Mouse (Mus musculus) monocyte, adult 2 months (primary cell): Measurements from ENCODE around the gene Myo15b.

Source experiments
- DNase-seq, 2 experiments: peaks; one replicate each; pipeline ENCODE4 v3.0.0; 2022; ENCODE audit warnings: low spot score in 2 of 2, low read depth in 1 of 2

Myo15b gene

DNA sequence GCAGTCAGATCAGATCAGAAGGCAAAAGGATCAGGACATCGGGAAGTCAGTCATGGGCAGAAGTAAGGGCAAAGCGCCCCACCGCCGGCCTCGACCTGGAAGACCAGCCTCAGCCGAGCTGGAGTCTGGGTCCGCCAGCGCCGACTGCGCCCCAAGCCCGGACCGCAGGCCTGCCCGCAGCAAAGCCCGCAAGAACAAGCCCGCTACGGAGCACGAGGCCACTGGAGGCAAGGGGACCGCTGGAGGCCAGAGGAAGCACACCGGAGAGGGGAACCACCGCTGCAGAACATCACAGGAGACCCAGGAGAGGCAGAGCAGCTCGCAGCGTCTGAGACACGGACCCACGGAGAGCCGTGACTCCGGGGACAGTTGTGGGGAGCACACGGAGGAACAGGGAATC is at the start of gene Myo15b:
Gene Myo15b, plus strand, starts transcription at position 53 of the 400 bp plus-strand sequence.
- no peak for DNase-seq

DNA sequence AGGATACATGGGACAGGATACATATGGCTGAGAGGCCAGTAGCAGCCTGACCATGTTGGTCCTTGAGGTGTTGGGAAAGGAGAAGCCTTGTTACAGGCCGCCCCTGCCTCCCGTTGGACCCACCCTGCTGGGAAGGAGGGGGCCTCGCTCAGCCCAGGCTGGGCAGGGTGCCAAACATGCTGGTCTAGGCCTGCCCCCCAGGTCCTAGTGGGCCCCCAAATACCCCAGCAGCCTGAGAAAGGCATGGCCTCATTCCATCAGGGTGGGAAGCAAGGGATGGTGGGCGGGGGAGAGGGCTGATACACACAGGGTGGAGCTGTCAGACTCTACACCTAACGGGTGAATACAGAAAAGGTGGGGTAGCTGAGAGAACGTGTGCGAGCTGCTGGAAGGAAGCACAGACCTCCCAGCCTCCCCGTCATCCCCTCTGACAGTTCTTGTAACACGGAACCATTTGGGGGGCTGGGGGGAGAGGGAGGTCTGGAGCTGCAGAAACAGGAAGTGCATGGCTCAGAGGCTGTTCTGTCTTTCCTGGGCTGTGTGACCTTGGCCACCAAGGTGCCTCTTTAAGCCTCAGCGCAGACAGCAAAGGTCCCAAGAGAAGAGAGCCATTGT is 49.4 kb upstream of the Myo15b start:
- no peak for DNase-seq

DNA sequence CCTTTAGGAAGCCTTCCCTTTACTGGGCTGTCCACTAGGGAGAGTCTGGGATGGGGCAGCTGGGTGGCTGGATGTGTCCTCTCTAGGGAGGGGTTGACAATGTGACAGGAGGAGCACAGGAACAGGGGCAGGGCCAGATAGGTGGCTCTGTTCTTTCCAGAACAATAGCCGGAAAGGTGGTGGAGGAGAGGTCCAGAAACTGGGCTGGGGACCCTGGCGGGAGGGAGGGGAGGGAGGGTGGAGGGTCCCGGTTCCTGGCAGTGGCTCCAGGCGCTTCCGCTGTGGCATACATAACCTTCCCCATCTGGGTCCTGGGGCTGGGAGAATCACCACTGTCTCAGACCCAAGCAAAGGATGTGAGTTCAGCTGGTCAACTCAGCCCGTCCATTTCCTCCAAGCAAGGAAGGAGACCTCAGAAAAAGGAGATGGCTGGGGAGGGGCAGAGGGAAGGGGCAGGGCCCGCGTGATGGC is 48.9 kb upstream of the Myo15b start:
- no peak for DNase-seq

DNA sequence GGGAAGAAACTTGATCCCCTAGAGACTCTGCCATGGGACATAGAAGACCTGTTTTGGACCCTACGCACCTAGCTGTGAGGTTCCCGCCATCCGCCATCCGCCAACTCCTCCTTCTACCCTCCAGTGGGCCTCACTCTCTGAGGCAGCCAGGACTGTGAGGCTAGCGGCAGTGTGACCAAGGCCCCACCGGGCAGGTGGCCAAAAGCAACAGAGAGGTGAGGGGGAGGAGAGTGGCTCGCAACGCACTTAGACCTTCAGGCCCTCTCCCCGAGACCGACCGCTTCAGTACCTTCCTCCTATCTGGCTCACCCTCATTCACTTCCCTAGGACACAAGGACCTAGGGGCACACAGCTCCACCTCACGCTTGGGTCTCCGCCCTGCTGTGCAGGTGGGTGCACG is 47.8 kb upstream of the Myo15b start:
- DNase-seq: no peak

DNA sequence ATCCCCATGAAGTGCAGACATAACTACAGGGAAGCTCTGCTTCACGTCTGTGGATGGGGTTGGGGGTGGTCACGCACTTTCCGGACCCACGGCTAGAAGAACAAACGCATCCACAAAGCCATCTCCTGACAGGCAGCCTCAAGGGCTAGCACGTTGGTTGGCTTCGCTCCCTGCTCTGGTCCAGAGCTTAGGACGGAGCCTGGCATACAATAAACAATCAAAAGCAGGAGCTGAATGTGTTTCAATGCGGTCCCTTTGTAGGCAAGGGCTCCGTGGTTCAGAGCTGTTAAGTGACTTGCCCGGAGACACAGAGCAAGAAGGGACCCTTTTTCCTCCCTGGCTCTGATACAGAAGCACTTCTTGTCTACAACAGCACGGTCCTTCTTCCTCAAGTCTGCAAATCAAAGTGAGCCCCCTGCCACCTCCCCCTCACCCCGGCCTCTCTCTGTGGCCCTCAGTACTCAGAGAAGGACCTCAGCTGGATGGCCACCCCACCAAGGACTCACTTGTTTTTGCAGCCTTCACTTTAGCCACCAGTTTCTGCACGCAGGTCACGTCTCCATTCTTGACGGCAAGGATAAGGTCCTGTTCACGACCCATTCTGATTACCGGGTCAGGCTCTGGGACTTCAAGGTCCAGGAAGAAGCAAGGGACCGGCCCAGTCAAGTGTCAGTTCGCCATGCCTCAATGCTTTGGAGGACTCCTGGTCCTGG is 46.7 kb upstream of the Myo15b start:
- DNase-seq: no peak

DNA sequence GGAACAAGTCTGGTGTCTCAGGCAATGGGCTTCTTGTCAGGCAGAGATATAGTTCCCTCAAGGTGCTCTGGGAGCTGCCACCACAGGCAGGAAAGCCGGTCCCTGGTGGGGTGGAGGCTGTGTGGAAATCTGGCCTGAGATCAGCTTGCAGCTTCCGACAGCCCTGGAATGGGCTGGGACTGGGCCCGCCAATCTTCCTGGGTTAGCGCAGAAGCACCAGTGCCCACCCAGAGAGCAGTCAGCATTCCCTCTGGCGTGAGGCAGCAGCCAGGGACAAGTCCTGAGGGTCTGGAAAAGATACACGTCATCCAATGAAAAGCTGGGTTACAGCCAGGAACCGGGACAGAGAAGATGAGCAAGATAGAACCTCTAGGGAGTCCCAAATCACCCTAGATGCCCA is 46.1 kb upstream of the Myo15b start:
- no peak for DNase-seq

DNA sequence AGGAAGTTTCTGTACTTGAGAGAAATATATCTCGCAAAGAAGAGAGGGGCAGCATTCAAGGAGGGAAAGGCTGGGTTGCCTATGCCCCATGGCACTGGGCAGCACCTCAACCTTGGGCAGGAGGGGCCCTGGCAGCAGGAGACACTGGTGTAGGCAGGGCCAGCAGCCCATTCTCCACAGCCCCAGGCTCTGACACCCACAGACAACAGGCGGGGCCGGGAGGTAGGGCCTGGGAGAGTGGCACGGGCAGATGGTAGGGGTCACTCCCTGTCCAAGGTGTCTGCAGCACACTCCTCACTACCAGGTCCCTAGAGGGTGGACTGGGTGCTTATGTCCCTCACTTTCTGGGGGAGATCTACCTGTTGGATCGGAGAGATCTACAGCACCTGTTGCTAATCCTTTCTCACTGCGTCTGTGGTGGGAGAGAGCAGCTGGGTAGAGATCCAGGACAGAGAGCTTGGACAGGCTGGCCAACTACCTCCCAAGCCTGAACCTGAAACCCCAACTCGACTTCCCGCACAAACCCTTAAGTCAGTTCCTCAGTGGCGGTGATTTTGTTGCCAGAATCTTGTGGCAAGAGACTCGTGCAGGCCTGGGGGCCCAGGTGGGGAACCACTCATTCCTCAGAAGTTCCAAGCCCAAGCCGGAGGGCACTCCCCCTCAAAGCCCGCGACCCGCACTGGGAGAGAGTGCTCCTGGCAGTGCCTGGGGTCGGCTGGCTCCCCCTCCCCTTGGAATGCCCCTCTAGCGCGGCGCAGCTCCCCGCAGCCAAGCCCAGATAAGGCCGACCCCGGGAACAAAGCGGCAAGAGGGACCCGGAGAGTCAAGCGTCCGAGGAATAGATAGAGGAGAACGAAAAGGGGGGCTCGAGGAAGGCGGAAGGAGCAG is 45.4 kb upstream of the Myo15b start:
- no peak for DNase-seq

DNA sequence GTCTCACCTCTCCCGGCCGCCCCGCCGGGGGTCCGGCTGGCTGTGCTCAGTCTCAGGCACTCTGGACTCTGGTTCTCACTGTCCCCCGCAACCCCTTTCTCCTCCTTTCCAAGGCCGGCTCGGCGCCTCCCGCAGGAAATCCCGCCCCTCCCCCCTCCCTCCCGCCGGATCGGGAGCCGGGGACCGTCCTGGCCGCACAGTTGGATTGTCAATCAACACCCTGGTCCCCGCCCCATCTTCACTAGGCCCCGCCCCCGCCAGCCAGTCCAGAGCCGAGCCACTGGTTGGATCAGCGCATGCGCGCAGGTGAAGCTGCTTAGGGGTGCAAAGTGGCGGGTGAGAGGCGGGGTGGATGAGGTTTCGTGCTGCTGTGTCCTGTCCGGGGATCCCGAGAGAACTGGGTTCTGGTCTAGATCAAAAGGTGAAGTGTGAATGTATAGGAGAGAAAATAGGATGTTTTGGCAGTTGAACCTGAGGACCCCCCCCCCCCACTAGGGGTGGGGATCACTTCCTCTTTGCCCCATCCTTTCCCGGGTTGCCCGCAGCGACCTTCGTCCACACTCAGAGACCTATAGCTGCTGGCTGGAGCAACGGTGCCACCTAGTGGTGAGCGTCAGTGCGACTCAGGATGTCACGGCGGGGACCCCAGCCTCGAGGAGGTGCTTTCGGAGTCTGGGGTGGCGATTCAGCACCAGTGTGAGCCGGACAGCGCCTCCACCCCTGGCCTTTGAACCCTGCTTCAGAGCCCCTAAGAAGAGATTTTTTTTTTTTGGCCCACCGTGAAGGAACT is 44.5 kb upstream of the Myo15b start, which contains the start of gene Caskin2:
Gene Caskin2, minus strand, starts transcription at position 133 of the 790 bp plus-strand sequence.
- peak; percentile 86 to 88 for DNase-seq

DNA sequence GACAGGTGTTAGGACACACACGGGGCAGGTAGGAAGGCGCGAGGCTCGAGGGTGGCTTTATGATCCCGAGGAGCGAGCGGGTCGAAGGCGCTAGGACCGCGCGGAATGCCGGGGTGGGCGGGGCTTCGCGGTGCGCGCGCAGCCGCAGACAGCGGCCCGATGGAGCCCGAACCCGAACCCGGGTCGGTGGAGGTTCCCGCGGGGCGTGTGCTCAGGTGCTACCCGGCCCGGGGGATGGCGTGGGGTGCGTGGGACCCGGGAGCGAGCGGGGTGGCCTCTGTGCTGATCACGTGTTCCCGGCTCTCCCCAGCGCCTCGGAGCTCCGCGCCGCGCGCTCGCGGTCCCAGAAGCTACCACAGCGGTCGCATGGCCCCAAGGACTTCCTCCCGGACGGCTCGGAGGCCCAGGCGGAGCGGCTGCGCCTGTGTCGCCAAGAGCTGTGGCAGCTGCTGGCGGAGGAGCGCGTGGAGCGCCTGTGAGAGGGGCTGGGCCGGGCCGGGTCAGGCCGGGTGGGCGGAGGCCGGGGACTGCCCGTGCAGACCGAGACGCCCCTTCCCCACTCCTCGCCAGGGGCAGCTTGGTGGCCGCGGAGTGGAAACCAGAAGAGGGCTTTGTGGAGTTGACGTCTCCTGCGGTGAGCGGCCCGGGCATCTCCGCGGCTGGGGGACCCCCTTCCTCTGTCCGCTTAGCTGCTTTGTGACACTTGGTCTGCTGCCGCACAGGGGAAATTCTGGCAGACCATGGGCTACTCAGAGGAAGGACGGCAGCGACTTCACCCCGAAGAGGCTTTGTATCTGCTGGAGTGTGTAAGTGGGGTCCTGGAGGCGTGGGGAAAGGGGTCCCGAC is 43.4 kb upstream of the Myo15b start, which contains the start of gene Tsen54:
Gene Tsen54, plus strand, starts transcription at position 120 of the 846 bp plus-strand sequence.
- DNase-seq: peak; percentile 45 to 72

DNA sequence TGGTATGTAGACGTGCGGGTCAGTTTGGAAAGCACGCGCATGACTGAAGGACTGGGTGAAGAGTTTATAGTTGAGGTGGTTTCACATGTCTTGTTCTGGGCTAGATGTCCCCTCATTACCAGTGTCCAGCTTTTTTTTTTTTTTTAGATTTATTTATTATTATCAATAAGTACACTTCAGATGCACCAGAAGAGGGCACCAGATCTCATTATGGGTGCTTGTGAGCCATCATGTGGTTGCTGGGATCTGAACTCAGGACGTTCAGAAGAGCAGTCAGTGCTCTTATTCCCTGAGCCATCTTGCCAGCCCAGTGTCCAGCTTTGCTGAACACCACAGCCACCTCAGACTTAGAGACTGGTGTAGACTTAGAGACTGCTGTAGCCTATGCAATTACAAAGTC is 40.9 kb upstream of the Myo15b start:
- DNase-seq: no peak

DNA sequence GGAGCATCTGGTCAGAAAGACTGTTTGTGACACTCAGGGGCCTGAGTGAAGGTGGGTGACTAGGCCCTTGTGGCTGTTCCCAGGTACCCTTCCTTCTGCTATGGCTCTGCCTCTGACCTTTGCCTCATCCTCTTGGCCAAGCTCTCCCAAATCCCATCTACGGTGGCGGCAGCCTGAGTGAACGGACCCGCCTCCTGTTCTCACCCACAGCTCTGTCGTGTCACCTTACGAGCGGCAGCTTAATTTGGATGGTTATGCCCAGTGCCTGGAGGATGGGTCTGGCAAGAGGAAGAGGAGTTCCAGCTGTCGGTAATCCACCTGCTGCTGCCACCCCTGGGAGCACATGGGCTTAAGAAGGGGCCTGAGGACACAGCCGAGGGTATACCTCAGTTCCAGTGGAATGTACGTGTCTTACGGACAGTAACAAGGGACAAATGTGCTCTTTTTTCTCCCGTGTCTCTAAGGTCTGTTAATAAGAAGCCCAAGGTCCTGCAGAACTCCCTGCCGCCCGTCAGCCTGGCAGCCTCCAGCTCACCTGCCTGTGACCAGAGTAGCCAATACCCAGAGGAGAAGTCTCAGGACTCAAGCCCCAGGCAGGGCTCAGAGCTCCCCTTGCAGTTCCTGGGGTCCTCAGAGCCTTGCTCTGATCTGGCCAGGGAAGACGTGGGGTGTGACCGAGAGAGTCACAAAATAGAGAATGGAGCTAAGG is 38.1 kb upstream of the Myo15b start:
- no peak for DNase-seq

DNA sequence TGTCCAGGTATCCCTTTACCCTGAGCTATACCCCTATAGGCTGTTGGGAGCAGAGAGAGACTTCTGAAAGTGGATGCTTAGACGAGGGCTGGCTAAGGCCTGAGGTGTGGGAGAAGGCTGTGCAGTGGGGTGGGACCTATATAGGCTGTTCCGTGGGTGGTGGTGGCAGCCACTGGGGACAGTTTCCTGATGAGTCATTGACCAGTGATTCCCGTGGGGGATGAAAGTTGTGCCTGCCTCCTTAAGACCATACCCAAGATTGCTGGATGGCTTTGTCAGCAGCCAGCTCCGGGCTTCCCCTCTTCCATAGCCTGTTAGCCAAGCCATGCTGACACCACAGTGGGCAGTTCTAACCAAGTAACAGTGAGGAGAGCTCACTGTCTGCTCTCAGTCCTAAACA is 37.2 kb upstream of the Myo15b start:
- DNase-seq: no peak

DNA sequence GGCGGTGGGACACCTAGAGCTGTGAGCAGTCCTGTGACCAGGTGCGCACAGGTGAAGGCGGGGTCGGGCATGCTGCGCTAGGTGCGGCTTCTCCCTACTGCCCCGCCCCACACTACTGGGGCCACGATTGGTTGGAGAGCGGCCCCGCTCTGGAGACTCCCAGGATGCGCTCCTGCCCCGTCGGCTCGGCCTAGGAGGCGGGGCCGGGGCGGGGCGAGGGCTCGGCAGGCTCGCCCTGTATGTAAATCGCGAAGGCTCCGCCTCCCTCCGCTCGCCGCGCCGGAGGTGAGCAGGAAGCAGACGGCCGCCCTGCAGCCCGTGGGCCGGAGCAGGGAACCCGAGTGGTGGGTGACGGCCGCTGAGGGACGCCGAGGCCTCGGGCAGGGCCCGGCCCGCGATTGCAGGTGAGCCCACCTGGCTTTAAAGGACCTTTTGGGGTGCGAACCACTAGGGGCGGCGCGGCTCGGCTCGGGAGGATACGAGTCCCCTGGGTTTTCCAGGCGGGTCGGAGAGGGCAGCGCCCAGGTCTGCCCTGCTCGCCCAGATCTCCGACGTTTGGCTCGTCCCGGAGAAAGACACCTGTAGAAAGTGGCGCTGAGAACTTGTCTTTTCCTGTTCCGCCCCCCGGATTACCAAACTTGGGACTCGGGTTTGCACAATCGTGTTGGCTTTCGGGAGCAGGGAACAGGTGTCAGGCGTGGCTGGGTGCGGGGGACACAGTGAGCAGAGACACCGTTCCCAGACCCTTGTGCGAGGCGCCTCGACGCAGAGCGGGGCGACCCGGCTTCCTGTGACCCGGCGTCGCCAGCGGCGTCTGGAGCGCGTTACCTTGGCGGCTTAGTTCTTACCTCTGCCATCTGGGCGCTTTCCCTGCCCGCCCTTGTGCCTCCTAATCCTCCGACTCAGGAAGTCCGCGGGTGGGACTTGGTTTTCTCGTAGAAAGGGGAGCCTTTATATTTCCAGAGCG is 34.1 kb upstream of the Myo15b start, which contains the start of gene Llgl2:
Gene Llgl2, plus strand, starts transcription at position 276 of the 967 bp plus-strand sequence.
- DNase-seq: peak in 1 of 2 experiments; percentile 58

DNA sequence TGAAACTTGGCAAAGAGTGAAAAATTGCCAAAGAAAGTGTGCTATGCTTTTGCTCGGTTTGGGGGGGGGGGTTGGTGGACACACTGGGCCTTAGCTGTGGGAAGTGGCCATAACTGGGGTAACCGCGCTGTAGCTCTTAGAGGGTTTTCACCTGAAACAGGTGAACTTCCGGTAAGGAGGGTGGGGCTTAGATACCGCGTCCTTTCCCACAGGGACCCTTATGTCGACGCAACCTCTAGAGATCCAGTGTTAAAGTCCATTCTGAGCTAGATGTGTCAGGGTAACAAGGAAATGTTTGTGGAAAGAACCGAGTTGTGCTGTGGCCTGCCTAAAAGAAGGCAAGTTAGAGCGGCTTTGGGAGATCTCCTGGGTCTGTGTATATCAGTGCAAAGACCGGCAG is 33.4 kb upstream of the Myo15b start:
- no peak for DNase-seq

DNA sequence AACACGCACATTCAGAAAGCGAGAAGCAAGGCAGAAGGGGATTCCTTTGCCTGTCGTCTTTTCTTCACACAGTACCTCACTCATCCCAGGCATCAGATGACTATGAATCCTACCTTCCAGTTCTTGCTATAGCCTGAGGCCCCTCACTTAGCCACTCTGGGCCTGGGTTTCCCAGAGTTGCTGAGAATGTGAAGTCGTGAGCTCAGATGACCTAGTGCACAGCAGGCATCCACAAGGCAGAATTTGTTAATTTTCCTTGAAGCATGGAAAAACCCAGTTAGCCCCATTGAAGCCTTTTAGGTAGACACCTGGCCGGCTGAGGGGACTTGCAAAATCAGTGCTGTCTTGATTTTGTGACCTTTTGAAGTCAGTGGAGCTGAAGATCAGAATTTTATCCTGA is 31.7 kb upstream of the Myo15b start:
- DNase-seq: no peak

DNA sequence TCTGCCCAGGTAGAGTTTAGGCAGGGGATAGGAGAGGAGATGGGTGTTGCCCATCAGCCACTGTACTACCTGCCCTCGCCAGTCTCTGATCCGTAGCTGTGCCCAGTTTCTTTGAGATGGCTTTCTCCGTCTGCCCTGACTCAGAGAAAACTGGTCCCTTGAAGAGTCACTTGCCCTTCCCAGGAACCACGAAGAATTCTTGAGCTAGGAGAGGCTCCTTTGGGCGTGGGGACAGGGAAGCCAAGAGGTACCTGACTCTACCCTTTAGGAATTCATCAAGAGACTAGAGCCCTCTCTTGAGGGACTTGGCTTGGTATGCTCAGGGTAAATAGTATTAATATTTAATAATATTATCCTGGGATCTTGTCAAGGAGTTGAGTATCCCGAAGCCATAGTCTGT is 30.6 kb upstream of the Myo15b start:
- DNase-seq: no peak

DNA sequence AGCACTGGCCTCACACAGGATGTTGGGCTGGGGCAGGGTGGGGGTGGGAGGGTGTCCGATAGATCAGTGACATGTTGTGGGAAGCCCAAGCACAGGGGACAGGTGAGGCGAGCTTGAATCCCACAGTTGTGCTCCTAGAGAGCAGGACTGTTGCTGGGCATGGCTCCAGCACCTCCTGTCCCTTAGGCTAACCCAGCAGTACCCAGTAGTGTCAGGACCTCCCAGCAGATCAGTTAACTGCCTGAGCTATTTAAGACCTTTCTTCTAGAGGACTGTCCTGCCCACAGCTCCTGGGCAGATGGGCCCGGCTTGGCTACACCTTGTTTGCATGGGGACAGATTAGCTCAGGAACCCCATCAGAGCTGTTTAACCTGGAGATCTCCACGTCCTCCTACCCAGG is 29.2 kb upstream of the Myo15b start:
- DNase-seq: no peak
